Mouse (Mus musculus): ENCODE data around the gene Maip1. TPM values are rescaled to one million over a fixed set of nuclear protein-coding genes. Genes with fewer than 3 reads are reported as not detected.

Maip1 gene
- polyA plus RNA-seq, 1 experiment = 14.3 TPM

GRCm38 (mm10) chr1:57387876-57388275 lies 18.3 kb upstream of the Maip1 start:
- no peaks in the 10 kb centered on the region for H3K9me3 ChIP-seq
- H3K4me1 ChIP-seq = peaks cover 13% of the 10 kb centered on the region
- H3K27me3 ChIP-seq (replicated peaks) = no peaks in the 10 kb centered on the region
- H3K36me3 ChIP-seq (replicated peaks; ENCODE audit: low read length) = peaks cover 67% of the 10 kb centered on the region
- no peak for TF ChIP-seq GATA1 (IDR thresholded peaks at IDR 0.05; ENCODE audit: borderline replicate concordance, low read length)
- TF ChIP-seq FLI1 (IDR thresholded peaks at IDR 0.05; ENCODE audit: low read length) = no peak
- H3K4me3 ChIP-seq (replicated peaks) = no peak overlapping the region

GRCm38 (mm10) chr1:57388402-57389155 lies 17.5 kb upstream of the Maip1 start:
- peaks cover 72% of the 10 kb centered on the region for H3K36me3 ChIP-seq (replicated peaks; ENCODE audit: low read length)
- peaks cover 13% of the 10 kb centered on the region for H3K4me1 ChIP-seq
- no peak overlapping the region for H3K4me3 ChIP-seq (replicated peaks)
- H3K9me3 ChIP-seq = no peaks in the 10 kb centered on the region
- TF ChIP-seq GATA1 (IDR thresholded peaks at IDR 0.05; ENCODE audit: borderline replicate concordance, low read length) = no peak
- TF ChIP-seq FLI1 (IDR thresholded peaks at IDR 0.05; ENCODE audit: low read length) = no peak
- no peaks in the 10 kb centered on the region for H3K27me3 ChIP-seq (replicated peaks)

DNA sequence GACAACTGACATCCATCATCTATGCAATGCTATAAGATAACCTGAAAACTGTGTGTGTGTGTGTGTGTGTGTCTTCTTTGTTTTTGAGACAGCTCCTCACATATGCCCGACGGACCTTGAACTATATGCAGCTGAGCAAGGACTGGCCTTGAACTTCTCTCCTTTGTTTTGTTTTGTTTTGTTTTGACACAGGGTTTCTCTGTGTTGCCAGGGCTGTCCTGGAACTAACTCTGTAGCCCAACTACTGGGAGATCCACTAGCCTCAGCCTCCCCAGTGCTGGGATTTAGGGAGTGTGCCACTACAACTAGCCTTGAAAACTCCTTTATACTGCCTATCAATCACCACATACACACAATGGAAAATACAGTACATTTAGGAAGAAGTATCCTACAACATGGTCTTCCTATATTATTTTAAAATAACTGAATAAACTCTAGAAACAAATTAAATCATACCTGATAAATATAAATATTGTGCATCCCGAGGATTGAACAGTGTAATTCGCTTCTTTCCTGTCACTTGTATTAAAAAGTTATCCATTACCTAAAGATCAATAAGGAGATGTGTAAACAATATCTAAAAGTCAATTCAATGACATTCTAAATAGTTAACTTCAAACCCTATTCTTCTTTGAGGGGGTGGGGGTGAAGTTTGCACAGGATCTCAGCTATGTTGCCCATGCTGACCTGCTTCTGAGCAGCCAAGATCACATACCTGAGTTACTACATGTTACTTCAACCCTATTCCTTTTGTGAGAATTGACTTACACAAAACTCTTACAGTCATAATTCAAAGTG lies 14.9 kb upstream of the Maip1 start:
- H3K4me1 ChIP-seq = peaks cover 13% of the 10 kb centered on the region
- H3K9me3 ChIP-seq = no peaks in the 10 kb centered on the region
- TF ChIP-seq FLI1 (IDR thresholded peaks at IDR 0.05; ENCODE audit: low read length) (no peak), GATA1 (IDR thresholded peaks at IDR 0.05; ENCODE audit: borderline replicate concordance, low read length) (no peak)
- H3K27me3 ChIP-seq (replicated peaks) = no peaks in the 10 kb centered on the region
- no peak overlapping the region for H3K4me3 ChIP-seq (replicated peaks)
- peaks cover 79% of the 10 kb centered on the region for H3K36me3 ChIP-seq (replicated peaks; ENCODE audit: low read length)

DNA sequence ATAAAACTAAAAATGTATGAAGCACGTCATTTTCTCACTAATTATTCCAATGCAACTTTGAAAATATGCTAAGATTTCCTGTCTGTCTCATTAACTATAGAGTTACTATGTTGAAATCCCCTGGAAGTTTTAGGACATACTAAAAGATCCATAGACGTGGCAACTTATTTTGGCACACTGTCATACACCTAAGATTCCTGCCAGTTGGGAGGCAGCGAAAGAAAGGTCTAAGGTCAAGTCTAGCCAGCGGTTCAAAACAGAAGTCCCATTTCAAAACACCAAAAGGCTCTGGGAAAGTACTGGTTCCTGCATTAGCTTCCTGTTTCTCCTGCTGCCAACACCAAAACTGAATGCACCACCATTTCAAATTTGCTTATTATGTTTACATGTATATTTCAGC lies 13.7 kb upstream of the Maip1 start:
- no peak overlapping the region for H3K4me3 ChIP-seq (replicated peaks)
- H3K9me3 ChIP-seq = no peaks in the 10 kb centered on the region
- H3K36me3 ChIP-seq (replicated peaks; ENCODE audit: low read length) = peaks cover 85% of the 10 kb centered on the region

DNA sequence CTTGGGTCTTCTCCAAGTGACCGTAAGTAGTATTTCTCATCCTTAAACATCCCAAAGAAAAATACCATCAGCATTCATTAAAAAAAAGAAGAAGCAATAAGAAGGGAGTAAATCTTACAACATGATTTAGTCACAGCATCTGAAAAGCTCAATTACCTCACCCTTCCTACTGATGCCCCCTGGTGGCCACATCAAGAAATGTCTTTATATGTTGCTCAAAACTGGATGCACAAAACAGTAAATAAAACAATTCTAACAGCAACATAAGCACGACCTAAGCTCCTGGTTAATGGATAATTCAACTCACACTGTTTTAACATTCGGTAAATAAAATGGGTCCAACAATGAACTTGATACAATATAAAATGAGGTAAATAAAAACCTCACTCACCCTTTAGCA lies 12.1 kb upstream of the Maip1 start:
- TF ChIP-seq GATA1 (IDR thresholded peaks at IDR 0.05; ENCODE audit: borderline replicate concordance, low read length) = no peak
- no peak for TF ChIP-seq FLI1 (IDR thresholded peaks at IDR 0.05; ENCODE audit: low read length)
- no peaks in the 10 kb centered on the region for H3K27me3 ChIP-seq (replicated peaks)
- no peak overlapping the region for H3K4me3 ChIP-seq (replicated peaks)
- peaks cover 86% of the 10 kb centered on the region for H3K36me3 ChIP-seq (replicated peaks; ENCODE audit: low read length)
- H3K9me3 ChIP-seq = no peaks in the 10 kb centered on the region
- H3K4me1 ChIP-seq = peaks cover 10% of the 10 kb centered on the region

More for the DNA sequence above, 13.7 kb upstream of the Maip1 start:
- peaks cover 13% of the 10 kb centered on the region for H3K4me1 ChIP-seq
- TF ChIP-seq GATA1 (IDR thresholded peaks at IDR 0.05; ENCODE audit: borderline replicate concordance, low read length) (no peak), FLI1 (IDR thresholded peaks at IDR 0.05; ENCODE audit: low read length) (no peak)
- no peaks in the 10 kb centered on the region for H3K27me3 ChIP-seq (replicated peaks)

- Histone ChIP-seq H3K9me3 (no peaks in the 10 kb centered on the region), H3K4me3 (replicated peaks) (no peak overlapping the region), H3K36me3 (replicated peaks; ENCODE audit: low read length) (peaks cover 61% of the 10 kb centered on the region), H3K4me1 (peaks cover 15% of the 10 kb centered on the region), H3K27me3 (replicated peaks) (no peaks in the 10 kb centered on the region)
- TF ChIP-seq GATA1 (IDR thresholded peaks at IDR 0.05; ENCODE audit: borderline replicate concordance, low read length) = no peak
- TF ChIP-seq FLI1 (IDR thresholded peaks at IDR 0.05; ENCODE audit: low read length) = no peak
These were observed 5.8 kb upstream of the Maip1 start for GRCm38 (mm10) chr1:57400321-57400720.

- Histone ChIP-seq H3K27me3 (replicated peaks) (no peaks in the 10 kb centered on the region), H3K36me3 (replicated peaks; ENCODE audit: low read length) (peaks cover 56% of the 10 kb centered on the region), H3K4me3 (replicated peaks) (no peak overlapping the region), H3K4me1 (peaks cover 20% of the 10 kb centered on the region), H3K9me3 (no peaks in the 10 kb centered on the region)
- TF ChIP-seq FLI1 (IDR thresholded peaks at IDR 0.05; ENCODE audit: low read length) (no peak), GATA1 (IDR thresholded peaks at IDR 0.05; ENCODE audit: borderline replicate concordance, low read length) (no peak)
These were observed 5.3 kb upstream of the Maip1 start for GRCm38 (mm10) chr1:57400877-57401276.

DNA sequence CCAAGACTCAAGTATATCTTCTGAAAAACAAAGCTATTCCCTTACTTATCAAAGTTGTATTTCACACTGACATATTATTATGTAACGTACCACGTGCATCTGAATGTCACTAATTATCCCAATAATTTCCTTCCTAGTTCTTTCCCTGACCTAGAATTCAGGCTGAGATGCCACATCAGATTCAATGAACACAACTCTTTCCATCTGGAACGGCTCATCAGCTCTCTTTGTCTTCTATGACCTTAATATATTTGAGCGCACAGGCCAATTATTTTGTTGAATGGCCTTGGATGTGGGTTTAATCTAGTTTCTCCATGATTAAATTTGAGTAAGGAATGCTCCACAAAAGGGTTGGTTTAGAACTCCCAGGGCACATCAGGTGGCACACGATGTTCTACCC lies 4.0 kb upstream of the Maip1 start:
- H3K27me3 ChIP-seq (replicated peaks) = no peaks in the 10 kb centered on the region
- H3K36me3 ChIP-seq (replicated peaks; ENCODE audit: low read length) = peaks cover 44% of the 10 kb centered on the region
- peaks cover 21% of the 10 kb centered on the region for H3K4me1 ChIP-seq
- no peak for TF ChIP-seq GATA1 (IDR thresholded peaks at IDR 0.05; ENCODE audit: borderline replicate concordance, low read length)
- no peak for TF ChIP-seq FLI1 (IDR thresholded peaks at IDR 0.05; ENCODE audit: low read length)
- no peak overlapping the region for H3K4me3 ChIP-seq (replicated peaks)
- no peaks in the 10 kb centered on the region for H3K9me3 ChIP-seq

GRCm38 (mm10) chr1:57408994-57409393 lies 2.9 kb downstream of the Maip1 start:
- Histone ChIP-seq H3K4me3 (replicated peaks) (no peak overlapping the region), H3K4me1 (peaks cover 35% of the 10 kb centered on the region), H3K9me3 (no peaks in the 10 kb centered on the region), H3K27me3 (replicated peaks) (no peaks in the 10 kb centered on the region), H3K36me3 (replicated peaks; ENCODE audit: low read length) (peaks cover 40% of the 10 kb centered on the region)
- TF ChIP-seq GATA1 (IDR thresholded peaks at IDR 0.05; ENCODE audit: borderline replicate concordance, low read length) (no peak), FLI1 (IDR thresholded peaks at IDR 0.05; ENCODE audit: low read length) (no peak)

DNA sequence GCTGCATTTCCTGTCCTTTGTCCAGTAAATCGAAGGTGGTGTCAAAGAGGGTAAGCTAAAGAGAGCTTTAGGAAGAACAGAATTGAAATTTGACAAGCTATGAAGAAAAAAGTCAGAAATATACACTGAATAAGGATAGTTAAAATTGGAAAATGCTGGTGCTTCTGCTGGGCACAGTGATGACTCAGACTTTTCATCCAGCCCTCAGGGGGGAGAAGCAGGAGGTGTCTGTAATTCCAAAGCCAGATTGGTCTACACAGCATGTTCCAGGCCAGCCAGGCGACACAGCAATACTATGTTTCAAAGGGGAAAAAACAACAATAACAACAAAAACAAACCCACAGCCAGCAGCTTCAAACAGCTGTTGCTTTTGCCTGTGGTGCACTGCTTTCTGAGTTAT lies 7.3 kb downstream of the Maip1 start:
- Histone ChIP-seq H3K4me3 (replicated peaks) (no peak overlapping the region), H3K4me1 (peaks cover 9% of the 10 kb centered on the region), H3K36me3 (replicated peaks; ENCODE audit: low read length) (peaks cover 69% of the 10 kb centered on the region), H3K27me3 (replicated peaks) (no peaks in the 10 kb centered on the region), H3K9me3 (no peaks in the 10 kb centered on the region)
- no peak for TF ChIP-seq FLI1 (IDR thresholded peaks at IDR 0.05; ENCODE audit: low read length)
- TF ChIP-seq GATA1 (IDR thresholded peaks at IDR 0.05; ENCODE audit: borderline replicate concordance, low read length) = no peak

Measured in megakaryocyte, embryonic 14.5 days (primary cell).